Mouse (Mus musculus) erythroid progenitor cell, adult 5-6 weeks (primary cell): ENCODE results near the gene Mrpl20. TPM values are rescaled to one million over a fixed set of nuclear protein-coding genes. Genes with fewer than 3 reads are reported as not detected.

ENCODE experiments used
- ATAC-seq: replicated peaks from 2 replicates; pipeline ENCODE4 v1.8.0; 2016; ENCODE audit warnings: moderate number of reproducible peaks, mild to moderate bottlenecking, moderate TSS enrichment, inconsistent platforms; ENCODE audit not compliant: poor library complexity, low FRiP score, severe bottlenecking
- total RNA-seq, 2 experiments: library from RNA; stranded (forward) in 1 of 2; stranded (reverse) in 1 of 2; fragments of 150-400 nt in 1 of 2; fragments of 186-747, 209-891 nt in 1 of 2; gene quantifications; 2 replicates each; pipeline versions ENCODE4 v1.2.3 to v1.2.4; 2015 to 2017; ENCODE audit warnings: low replicate concordance in 2 of 2

Gene Mrpl20
- total RNA-seq, 2 experiments from 2014 or later = 31.2 to 127 TPM

DNA sequence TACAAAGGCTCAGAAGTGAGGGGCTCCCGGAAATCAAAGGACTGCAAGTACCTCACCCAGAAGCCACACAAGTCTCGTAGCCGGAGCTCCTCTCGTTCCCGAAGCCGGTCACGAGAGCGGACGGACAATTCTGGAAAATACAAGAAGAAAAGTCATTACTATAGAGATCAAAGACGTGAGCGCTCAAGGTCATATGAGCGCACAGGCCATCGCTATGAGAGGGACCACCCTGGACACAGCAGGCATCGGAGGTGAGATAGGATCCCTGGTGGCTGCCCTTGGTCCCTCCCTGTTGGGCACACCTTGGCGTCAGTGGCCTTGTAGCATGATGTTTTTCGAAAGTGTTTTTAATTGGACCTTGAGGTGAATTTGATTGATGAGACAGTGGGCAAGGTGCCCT lies 20.8 kb downstream of the Mrpl20 start:
- no peak for ATAC-seq

DNA sequence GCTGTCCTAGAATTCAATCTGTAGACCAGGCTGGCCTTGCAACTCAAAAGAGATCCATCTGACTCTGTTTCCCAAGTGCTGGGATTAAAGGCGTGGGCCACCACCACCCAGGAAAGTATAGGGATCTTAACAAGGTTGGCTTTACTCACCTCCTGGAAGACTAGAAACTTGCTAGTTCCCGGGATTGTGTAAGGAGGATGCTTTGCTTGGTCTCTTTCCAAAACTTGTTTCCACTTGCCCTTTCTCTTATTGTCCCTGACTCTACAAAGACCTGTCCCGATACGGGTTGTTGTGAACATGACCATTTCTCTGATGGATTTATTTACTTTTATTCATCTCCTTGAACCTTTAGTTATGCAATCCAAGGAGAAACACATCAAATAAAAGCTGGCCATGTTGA lies 27.2 kb downstream of the Mrpl20 start:
- ATAC-seq = no peak

DNA sequence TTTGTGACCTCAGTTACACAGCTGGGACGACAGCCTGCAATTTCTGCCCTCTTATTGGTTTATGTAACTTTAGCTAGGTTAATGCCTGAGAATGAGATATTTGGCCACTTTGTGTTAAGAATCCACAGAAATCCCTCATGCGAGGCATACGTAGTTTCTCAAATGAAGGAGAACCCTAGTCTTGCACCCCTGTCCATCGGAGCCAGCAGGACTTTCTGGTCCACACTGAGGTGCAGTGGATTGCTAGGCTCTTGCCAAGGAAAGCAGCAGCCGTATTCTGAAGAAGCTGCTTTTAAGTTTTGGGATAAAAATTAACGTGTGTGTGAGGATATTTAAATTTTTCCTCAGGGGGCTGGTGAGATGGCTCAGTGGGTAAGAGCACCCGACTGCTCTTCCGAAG lies 27.9 kb downstream of the Mrpl20 start:
- ATAC-seq = no peak

- peak; percentile 92 for ATAC-seq
Measured at GRCm38 (mm10) chr4:155831205-155831766, 28.6 kb downstream of the Mrpl20 start, which contains the start of gene Aurkaip1. Aurkaip1 (plus strand) TSS chr4:155831272.

GRCm38 (mm10) chr4:155831831-155832230 lies 29.2 kb downstream of the Mrpl20 start:
- peak; percentile 41 for ATAC-seq

- ATAC-seq = no peak
Measured at GRCm38 (mm10) chr4:155832321-155832720, 29.6 kb downstream of the Mrpl20 start.

DNA sequence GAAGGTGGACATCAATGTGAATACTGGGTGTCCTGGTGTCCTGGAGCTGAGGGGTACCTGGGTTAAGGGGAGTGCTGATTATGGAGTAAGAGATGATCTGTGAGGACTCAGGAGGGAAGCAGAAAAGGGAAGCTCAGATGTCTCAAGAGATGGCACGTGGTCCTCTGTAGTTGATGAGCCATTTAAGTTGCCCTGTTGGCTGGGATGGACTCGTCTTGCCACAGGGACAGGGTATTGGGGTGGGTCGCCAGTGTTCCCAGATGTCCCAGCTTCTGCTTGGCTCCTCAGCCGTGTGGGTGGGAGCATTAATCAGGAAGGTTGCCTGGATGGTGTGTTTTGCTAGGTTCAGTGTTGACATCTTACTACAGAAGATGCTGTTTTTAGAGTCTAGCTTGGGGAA lies 30.6 kb downstream of the Mrpl20 start:
- ATAC-seq = no peak

GRCm38 (mm10) chr4:155833836-155834235 lies 31.2 kb downstream of the Mrpl20 start:
- ATAC-seq = peak; percentile 54

DNA sequence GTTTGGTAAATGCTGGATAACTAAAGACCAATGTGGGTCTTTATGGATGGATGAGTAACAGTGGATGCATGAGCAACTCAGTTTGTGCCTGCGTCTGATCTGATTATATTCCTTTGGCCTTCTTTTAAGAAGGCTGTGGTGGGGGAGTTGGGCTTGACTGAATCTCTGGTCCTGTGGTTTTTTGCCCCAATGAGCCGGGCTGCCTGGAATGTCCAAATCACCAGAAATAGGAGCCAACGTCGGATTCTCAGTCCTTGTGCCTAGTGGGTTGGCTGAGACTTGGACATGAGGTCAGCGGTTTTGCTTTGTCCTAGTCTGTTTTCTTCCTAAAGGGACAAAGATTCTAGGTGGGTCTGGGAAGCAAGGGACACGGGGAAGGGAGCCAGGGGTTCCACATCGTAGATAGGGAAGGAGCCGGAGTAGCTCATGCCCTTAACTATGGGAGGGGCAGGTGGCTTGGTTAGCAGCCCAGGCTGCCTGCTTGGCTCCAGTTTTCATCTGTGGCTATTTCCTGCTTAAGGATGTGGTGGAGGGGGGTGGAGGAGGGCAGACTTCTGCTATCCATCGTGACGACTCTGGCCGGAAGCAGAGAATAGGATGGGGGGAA lies 34.8 kb downstream of the Mrpl20 start:
- ATAC-seq = no peak

DNA sequence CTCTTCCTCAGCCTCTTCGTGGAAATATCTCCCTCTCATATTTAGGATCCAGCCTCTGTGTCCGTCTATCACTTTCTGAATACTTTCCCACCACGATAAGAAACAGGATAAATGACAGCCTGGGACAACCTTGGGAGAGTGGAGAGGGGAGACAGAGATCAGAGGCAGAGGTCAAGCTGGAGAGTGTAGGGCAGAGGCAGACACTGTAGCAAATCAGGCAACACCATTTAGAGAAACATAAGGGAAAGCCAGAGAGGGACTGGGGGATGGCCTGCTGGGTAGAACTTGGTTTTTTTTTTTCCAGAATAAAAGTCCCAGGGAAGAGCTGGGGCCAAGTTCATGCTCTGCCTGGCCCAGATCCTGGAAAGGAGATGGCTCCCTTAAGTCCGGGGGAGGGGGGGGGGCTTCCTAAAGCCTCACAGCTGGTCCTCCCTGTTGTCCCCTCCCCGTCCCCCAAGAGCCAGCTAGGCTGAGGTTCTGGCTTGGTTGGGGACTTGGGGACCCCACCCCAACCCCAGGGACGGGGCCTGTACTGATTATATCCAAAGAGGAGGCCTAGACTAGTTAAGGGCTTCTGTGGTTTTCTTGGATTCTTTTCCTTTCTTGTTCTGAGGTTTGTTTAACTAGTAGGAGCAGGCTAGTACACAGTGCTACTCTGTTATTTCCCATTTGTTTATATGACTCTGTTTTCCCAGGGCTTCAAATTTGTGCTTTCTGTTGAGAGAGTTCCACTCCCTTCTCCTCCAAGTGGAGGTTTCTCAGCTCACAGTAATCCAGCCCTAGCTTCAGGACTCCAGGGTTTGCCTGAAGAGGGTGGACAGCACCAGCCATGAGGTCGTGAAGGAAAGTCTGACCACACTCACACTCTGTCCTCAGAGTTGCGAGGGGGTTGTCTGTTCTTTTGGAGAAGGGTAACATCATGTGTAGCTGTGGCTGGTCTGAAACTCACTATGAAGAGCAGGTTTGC lies 35.8 kb downstream of the Mrpl20 start:
- no peak for ATAC-seq

DNA sequence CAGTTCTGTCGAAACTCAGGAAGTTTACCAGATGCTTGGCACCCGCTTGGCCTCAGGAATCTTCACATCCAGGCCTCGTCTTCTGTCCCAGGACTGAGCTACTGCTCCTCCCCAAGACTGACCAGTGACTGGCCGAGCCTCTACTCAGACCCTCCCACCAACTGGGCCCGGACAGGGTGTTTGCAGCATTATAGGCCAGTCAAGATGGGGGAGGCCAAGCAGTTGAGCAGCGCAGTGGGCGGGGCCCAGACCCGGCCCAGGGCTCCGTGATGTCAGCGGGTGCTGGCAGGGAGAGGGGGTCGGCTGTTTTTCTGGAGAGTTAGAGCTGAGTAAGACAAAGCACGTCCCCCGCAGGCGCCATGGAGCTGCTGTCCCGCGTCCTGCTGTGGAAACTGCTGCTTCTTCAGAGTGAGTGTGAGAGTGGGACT lies 36.8 kb downstream of the Mrpl20 start, which contains the start of gene Mxra8:
TSS of gene Mxra8 (plus strand) at position 198 of the 428 bp plus-strand sequence.
- no peak for ATAC-seq

DNA sequence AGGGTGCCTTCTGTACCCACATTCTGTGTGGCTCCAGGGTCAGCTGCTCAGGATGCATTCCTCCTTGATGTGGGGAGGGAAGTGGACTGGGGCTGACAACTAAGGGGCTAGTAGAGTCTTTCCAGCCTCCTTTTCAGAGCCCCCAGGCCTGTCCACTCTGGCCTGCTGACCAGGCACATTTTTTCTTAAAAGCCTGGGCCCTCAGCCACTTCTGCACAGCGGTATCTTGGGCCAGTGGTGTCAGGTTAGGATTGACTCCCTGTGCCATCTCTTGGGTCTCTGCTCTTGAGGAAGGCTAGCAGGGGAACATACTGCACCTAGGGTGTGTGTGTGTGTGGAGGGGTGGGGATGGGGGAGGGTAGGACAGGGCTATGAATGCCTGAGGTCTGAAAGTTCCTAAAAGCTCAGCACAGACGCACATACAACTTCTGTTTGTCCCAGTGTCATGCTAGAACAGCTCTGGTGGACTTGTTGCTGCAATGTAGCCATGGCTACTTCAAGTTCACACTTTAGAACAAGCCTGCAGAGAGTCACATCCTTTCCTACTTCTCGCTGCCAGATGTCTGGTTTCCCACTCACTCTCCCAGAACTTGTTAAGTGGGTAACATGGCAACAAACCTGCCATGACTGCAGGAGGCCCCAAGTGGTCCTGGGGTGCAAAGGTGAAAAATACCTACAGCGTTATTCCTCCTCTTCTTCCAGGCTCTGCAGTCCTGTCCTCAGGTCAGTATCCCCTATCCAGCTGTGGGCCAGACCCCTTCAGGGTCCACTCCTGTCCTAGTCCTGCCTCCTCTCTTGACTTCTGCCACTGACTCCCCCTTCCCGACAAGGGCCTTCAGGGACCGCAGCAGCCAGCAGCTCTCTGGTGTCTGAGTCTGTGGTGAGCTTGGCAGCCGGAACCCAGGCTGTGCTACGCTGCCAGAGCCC lies 37.7 kb downstream of the Mrpl20 start:
- ATAC-seq = no peak

DNA sequence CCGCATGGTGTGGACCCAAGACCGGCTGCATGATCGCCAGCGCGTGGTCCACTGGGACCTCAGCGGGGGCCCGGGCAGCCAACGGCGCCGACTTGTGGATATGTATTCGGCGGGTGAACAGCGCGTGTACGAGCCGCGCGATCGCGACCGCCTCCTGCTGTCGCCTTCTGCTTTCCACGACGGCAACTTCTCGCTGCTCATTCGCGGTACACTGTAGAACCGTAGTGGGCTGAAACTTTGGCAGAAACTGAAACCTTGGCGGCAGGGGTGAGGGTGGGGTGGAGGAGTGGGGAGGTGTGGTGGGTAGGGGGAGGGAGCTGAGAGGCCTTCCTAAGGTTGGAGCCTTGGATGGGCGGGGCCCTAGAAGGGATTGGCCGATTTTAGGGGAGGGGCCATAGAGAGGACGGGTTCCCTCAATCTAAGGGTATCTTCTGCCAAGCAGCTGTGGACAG lies 38.4 kb downstream of the Mrpl20 start:
- ATAC-seq = peak; percentile 45

DNA sequence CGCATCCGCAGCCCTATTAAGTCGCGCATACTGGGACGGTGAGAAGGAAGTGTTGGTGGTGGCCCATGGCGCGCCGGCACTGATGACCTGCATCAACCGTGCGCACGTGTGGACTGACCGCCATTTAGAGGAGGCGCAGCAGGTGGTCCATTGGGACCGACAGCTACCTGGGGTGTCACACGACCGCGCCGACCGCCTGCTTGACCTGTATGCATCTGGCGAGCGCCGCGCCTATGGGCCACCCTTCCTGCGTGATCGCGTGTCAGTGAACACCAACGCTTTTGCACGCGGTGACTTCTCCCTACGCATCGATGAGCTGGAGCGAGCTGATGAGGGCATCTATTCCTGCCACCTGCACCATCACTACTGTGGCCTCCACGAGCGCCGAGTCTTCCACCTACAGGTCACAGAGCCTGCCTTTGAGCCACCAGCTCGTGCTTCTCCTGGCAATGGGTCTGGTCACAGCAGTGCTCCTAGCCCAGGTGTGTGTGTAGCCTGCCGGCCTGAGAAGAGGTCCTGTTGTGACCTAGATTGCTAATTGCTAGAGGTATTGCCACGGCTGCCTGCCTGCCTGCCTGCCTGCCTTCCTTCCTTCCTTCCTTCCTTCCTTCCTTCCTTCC lies 39.1 kb downstream of the Mrpl20 start:
- no peak for ATAC-seq

GRCm38 (mm10) chr4:155843231-155843630 lies 40.6 kb downstream of the Mrpl20 start:
- no peak for ATAC-seq

DNA sequence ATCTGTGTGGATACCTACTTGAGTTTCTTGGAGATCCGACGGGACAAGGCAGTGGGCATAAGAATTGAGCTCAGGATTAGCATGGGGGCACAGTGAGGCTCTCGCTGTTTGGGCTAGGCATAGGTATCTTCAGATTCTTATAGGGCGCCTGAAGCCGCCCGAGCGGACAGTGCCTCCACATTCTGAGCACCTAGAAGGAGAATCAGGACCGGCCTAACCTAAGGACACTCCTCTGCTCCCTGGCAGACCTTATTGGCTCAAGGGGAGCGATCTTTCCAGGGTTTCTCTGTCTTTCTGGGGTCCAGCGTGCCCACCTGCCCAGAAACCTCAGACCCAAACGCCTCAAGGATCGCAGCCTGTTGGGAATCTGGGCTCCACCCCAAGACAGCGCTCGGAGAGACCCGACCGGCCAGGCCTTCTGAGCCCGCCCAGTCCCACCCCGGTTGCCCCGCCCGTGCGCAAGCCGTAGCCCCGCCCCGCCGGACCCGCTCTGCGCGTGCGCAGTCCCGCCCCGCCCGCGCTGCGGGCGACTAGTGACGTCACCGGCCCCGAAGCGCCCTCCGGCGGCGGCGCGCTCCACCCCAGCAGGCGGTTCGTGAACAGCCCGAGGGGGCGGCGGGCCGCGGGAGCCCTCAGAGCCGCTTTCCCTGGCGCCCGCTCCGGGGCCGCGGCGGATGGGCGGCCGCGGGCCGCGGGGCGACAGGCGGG lies 44.3 kb downstream of the Mrpl20 start, which contains the start of gene Dvl1:
TSS of gene Dvl1 (plus strand) at position 532 of the 708 bp plus-strand sequence.
- ATAC-seq = peak; percentile 82

DNA sequence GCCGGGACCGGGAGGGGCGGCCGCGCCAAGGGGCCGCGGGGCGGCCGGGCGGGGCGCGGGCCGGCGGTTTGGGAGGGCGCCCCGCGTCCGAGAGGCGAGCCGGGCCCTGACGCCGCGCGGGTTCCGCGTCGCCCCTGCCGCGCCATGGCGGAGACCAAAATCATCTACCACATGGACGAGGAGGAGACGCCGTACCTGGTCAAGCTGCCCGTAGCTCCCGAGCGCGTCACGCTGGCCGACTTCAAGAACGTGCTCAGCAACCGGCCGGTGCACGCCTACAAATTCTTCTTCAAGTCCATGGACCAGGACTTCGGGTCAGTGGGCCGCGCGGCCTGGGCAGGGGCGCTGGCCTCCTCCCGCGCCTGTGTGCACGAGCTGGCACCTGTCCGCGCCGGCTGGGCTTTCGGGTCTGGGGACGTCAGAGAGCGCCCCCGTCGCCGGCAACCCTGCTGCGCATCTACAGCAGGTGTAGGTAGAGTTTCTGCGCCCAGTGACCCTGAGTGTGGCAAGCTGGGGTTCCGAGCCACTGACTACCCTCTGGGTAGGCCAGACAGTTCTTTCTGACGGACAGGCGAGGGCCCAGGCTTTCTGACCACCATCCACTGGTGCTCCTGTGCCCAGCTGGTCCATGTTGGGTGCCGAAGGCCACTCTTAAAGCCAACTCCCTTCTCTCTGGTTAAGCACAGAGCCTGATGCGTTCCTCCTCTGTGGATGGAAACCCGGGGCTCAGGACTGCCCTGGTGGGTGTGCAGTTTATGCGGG lies 45.1 kb downstream of the Mrpl20 start:
- peak; percentile 25; the same call in 1 of the 2 replicates for ATAC-seq
